Mouse (Mus musculus): ENCODE results near the gene Gm12216.

GRCm38 (mm10) chr11:53890906-53891504 lies 31.9 kb upstream of the Gm12216 start:
- TF ChIP-seq ZC3H11A (IDR thresholded peaks at IDR 0.05; ENCODE audit: borderline replicate concordance, low read depth, low read length) (no peak), HCFC1 (IDR thresholded peaks at IDR 0.05; ENCODE audit: borderline replicate concordance, insufficient read depth, low read length) (no peak; the same call in 1 of the 2 replicates), ZNF384 (IDR thresholded peaks at IDR 0.05; ENCODE audit: low read depth, low read length) (no peak), MAFK (IDR thresholded peaks at IDR 0.05; ENCODE audit: insufficient read depth, low read depth, low read length) (no peak), CHD2 (IDR thresholded peaks at IDR 0.05; ENCODE audit: low read depth, low read length) (no peak)

Measured in ES-E14 (cell line).